Comparison of ENCODE assay signal across 9 mouse cellular contexts in genomic region chr16:11579676-11580098, GRCm38 (mm10).
A peak's percentile ranks its signal among the peaks of the same experiment; 100 is the strongest.
DNase-seq lines count a peak whose midpoint lies in the region; ATAC-seq lines count a peak whose summit lies in the region.
"Had no signal": no experiment of that assay in that cellular context is flagged by ENCODE, and none has a peak within 500 bp of the region (broad histone marks: within the 10 kb centered on the region; RNA-seq: fewer than 3 reads in every experiment).

No protein-coding gene starts in this region.

- H3K36me3 ChIP-seq in hindbrain, embryonic 13.5 days: no peaks in the 10 kb centered on the region
- no peaks in the 10 kb centered on the region for H3K36me3 ChIP-seq in midbrain, embryonic 10.5 days

- H3K4me2 ChIP-seq in hindbrain, embryonic 13.5 days: no peak overlapping the region

- WGBS in hindbrain, embryonic 13.5 days: 53% methylated on average over 4 of the region's 4 CpGs
- 61% methylated on average over 4 of the region's 4 CpGs for WGBS in midbrain, embryonic 10.5 days

- peak; percentile 80 for ATAC-seq in hindbrain, embryonic 13.5 days (ENCODE audit: low FRiP score)

- H3K4me1 ChIP-seq in hindbrain, embryonic 13.5 days (replicated peaks): peaks cover 6% of the 10 kb centered on the region; the same call in 1 of the 2 replicates
- peaks cover 30% of the 10 kb centered on the region for H3K4me1 ChIP-seq in midbrain, embryonic 10.5 days

- H3K9me3 ChIP-seq in hindbrain, embryonic 13.5 days: no peaks in the 10 kb centered on the region
- H3K9me3 ChIP-seq in midbrain, embryonic 10.5 days (replicated peaks): no peaks in the 10 kb centered on the region
- H3K9me3 ChIP-seq: megakaryocyte, embryonic 14.5 days had no signal

- no peak overlapping the region for H3K4me3 ChIP-seq in hindbrain, embryonic 13.5 days
- no peak overlapping the region for H3K4me3 ChIP-seq in midbrain, embryonic 10.5 days
- H3K4me3 ChIP-seq: megakaryocyte, embryonic 14.5 days had no signal

- H3K9ac ChIP-seq in hindbrain, embryonic 13.5 days: no peak overlapping the region

- DNase-seq in kidney, adult 11 months: peak; percentile 40
- DNase-seq in kidney, adult 8-10 months: no peak
- DNase-seq in cerebellum, adult 11-12 months: peak; percentile 18
- DNase-seq in frontal cortex, adult 2 months (ENCODE audit: extremely low spot score in 1 of 2, low spot score in 1 of 2): peak; percentile 12 to 66
- DNase-seq in layer of hippocampus, postnatal 36 days: peak; percentile 42 to 52
- DNase-seq in midbrain, embryonic 10.5 days (ENCODE audit: low spot score): peak; percentile 36
- peak; percentile 53 for DNase-seq in testis, postnatal 10 days (ENCODE audit: low spot score)

- H3K27me3 ChIP-seq in hindbrain, embryonic 13.5 days: no peaks in the 10 kb centered on the region
- H3K27me3 ChIP-seq in midbrain, embryonic 10.5 days (ENCODE audit: low read depth, poor library complexity, severe bottlenecking): no peaks in the 10 kb centered on the region

- H3K27ac ChIP-seq in hindbrain, embryonic 13.5 days: 0 out of 2 replicates have a peak overlapping the region, but pooled peaks have one; percentile 18
- no peak overlapping the region for H3K27ac ChIP-seq in midbrain, embryonic 10.5 days (replicated peaks)

Comparison
In these comparisons a context has a peak if more than half of its experiments do, and no peak if none do; other contexts are left out.
1. DNase-seq: peak in kidney, adult 11 months (single experiment), cerebellum, adult 11-12 months (single experiment), frontal cortex, adult 2 months (2 of 2), layer of hippocampus, postnatal 36 days (2 of 2), midbrain, embryonic 10.5 days (single experiment) and testis, postnatal 10 days (single experiment); none in kidney, adult 8-10 months (0 of 2).